In the genomic region with DNA sequence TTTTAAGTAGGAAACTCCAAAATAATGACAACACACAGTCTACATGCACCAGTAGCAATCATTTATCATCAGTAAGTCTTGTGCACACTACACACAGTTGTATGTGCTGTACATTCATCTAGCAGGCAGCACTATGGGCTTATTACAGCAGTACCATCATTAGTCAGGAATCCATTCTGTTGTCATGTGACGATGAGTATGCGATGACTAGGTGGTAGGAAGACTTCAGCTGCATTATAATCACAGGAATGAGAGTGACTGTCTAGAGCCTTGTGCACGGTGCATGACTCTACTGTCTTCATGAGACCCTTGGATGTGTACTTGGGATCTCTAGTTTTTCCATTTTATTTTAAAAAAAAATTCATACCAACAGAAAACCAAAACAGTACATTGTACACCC, we compare ENCODE assay signal across 20 mouse cellular contexts. TPM values are rescaled to one million over a fixed set of nuclear protein-coding genes. Genes with fewer than 3 reads are reported as not detected.
DNase-seq lines count a peak whose midpoint lies in the region; TF ChIP-seq lines count a peak whose summit lies in the region.
"Had no signal": no experiment of that assay in that cellular context is flagged by ENCODE, and none has a peak within 500 bp of the region (broad histone marks: within the 10 kb centered on the region; RNA-seq: fewer than 3 reads in every experiment).

No protein-coding gene starts in this region.

- no peak overlapping the region for H3K4me3 ChIP-seq in myocyte
- H3K4me3 ChIP-seq: embryonic facial prominence, embryonic 13.5 days; forebrain, embryonic 13.5 days; heart, embryonic 10.5 days; hindbrain, embryonic 10.5 days; intestine, embryonic 15.5 days had no signal

- no peaks in the 10 kb centered on the region for H3K27me3 ChIP-seq in myocyte (ENCODE audit: control insufficient read depth, insufficient read depth, insufficient read length)
- H3K27me3 ChIP-seq: embryonic facial prominence, embryonic 13.5 days; forebrain, embryonic 13.5 days; intestine, embryonic 15.5 days had no signal

- H3K4me2 ChIP-seq in myocyte (ENCODE audit: low read depth): peak overlapping the region; percentile 49
- H3K4me2 ChIP-seq: embryonic facial prominence, embryonic 13.5 days; forebrain, embryonic 13.5 days; hindbrain, embryonic 14.5 days; intestine, embryonic 15.5 days had no signal

- TF ChIP-seq POLR2A in myocyte (IDR thresholded peaks at IDR 0.05; ENCODE audit: insufficient read length, low read depth): no peak

- H3ac ChIP-seq in myocyte (ENCODE audit: control insufficient read depth, insufficient read length): no peak overlapping the region

- peaks cover 15% of the 10 kb centered on the region for H3K79me2 ChIP-seq in myocyte (ENCODE audit: control insufficient read depth, insufficient read depth)

- peak; percentile 22 for DNase-seq in heart, adult 11 months
- no peak for DNase-seq in heart, postnatal 4 days
- peak; percentile 48 for DNase-seq in 3134 (ENCODE audit: extremely low read depth, insufficient read length, low spot score)
- DNase-seq in Muller cell, postnatal 12 days (ENCODE audit: inconsistent ontology term): peak; percentile 36
- DNase-seq in kidney, postnatal 4 days: no peak
- DNase-seq in ovary, postnatal 10 days (ENCODE audit: low spot score): no peak
- DNase-seq: adrenal gland, postnatal 10 days; cerebellum, adult 11-12 months; cerebellum, adult 9-10 months; cerebellum, postnatal 25 days; forebrain, postnatal 0 days; gastrocnemius, postnatal 14 days; heart, postnatal 14 days had no signal

- no peaks in the 10 kb centered on the region for H3K36me3 ChIP-seq in myocyte (ENCODE audit: control insufficient read depth, insufficient read depth)
- H3K36me3 ChIP-seq: embryonic facial prominence, embryonic 13.5 days; hindbrain, embryonic 10.5 days; intestine, embryonic 15.5 days had no signal

TF ChIP-seq in myocyte, 11 proteins besides CTCF, POLR2A, EP300 and RAD21:
- TF ChIP-seq TCF3 (IDR thresholded peaks at IDR 0.05; ENCODE audit: insufficient read length, low read depth) (no peak), USF1 (IDR thresholded peaks at IDR 0.05; ENCODE audit: low read depth) (peak; percentile 85), POLR2AphosphoS2 (IDR thresholded peaks at IDR 0.05; ENCODE audit: insufficient read length, low read depth) (no peak), SRF (IDR thresholded peaks at IDR 0.05; ENCODE audit: control insufficient read depth, insufficient read length, low read depth) (no peak), MAX (IDR thresholded peaks at IDR 0.05; ENCODE audit: low read depth) (no peak), REST (IDR thresholded peaks at IDR 0.05; ENCODE audit: insufficient read depth, insufficient read length) (no peak), MYOD1 (IDR thresholded peaks at IDR 0.05; ENCODE audit: control insufficient read depth in 1 of 3, insufficient read length in 2 of 3, low read depth in 2 of 3) (no peak)

RNA-seq across cellular contexts. Expression of gene Zcchc2, which starts 6.0 kb away (rescaled TPM):
- total RNA-seq in heart, postnatal 4 days (2021): 1 to 10 TPM; 8.7 to 9.1 TPM
- polyA plus RNA-seq in myocyte (2012; fragmentation: generic; extraction: Trizol): 4.7 TPM

Comparison
In these comparisons a context has a peak if more than half of its experiments do, and no peak if none do; other contexts are left out.
1. DNase-seq: peak in heart, adult 11 months (single experiment), 3134 (single experiment) and Muller cell, postnatal 12 days (single experiment); none in heart, postnatal 4 days (single experiment), kidney, postnatal 4 days (0 of 2) and ovary, postnatal 10 days (single experiment).